Mouse (Mus musculus) urinary bladder, adult 2 months (tissue): ENCODE data around the gene Pkmyt1. TPM values are rescaled to one million over a fixed set of nuclear protein-coding genes. Genes with fewer than 3 reads are reported as not detected.

Source experiments
- polyA plus RNA-seq: library from polyadenylated mRNA; depleted of rRNA; stranded (reverse); fragments of >200 nt; gene quantifications from 2 replicates; pipeline ENCODE4 v1.2.3, GENCODE M21; 2012; rRNA removed

Pkmyt1 gene
- polyA plus RNA-seq, 1 experiment, result 15.3 TPM

Other genes starting within 250 kb of the Pkmyt1 start
- not detected in 2 replicates for gene Vmn2r117, start 246.6 kb upstream of the Pkmyt1 start, polyA plus RNA-seq
- 7.6 and 7.8 TPM in 2 replicates for gene Zfp213, start 162.1 kb upstream of the Pkmyt1 start, polyA plus RNA-seq
- 9.2 and 11.9 TPM in 2 replicates for gene Zfp13, start 126.8 kb upstream of the Pkmyt1 start, polyA plus RNA-seq
- gene Zscan10, start 125.5 kb upstream of the Pkmyt1 start, polyA plus RNA-seq, result 0.04 TPM in 2 replicates
- 0.22 and 0.29 TPM in 2 replicates for gene Mmp25, start 81.1 kb upstream of the Pkmyt1 start, polyA plus RNA-seq
- gene Bicdl2, start 65.8 kb upstream of the Pkmyt1 start, polyA plus RNA-seq, result 9.2 and 11.7 TPM in 2 replicates
- 136 and 183 TPM in 2 replicates for gene Hcfc1r1, start 52.7 kb upstream of the Pkmyt1 start, polyA plus RNA-seq
- gene Thoc6, start 52.5 kb upstream of the Pkmyt1 start, polyA plus RNA-seq, result 13.2 and 16.9 TPM in 2 replicates
- 17.4 and 26.7 TPM in 2 replicates for gene Tnfrsf12a, start 48.9 kb upstream of the Pkmyt1 start, polyA plus RNA-seq
- 0.04 TPM in 1 of 2 replicates, not detected in the other for gene Cldn6, start 47.1 kb upstream of the Pkmyt1 start, polyA plus RNA-seq
- gene Cldn9, start 42.3 kb upstream of the Pkmyt1 start, polyA plus RNA-seq, result not detected in 2 replicates
- gene 1520401A03Rik, start 3.6 kb upstream of the Pkmyt1 start, polyA plus RNA-seq, result 0.10 and 0.23 TPM in 2 replicates
- 12.8 and 13.0 TPM in 2 replicates for gene Paqr4, start 14.5 kb downstream of the Pkmyt1 start, polyA plus RNA-seq
- gene Kremen2, start 19.5 kb downstream of the Pkmyt1 start, polyA plus RNA-seq, result 0.04 and 0.11 TPM in 2 replicates
- 35.0 and 39.3 TPM in 2 replicates for gene Flywch1, start 45.3 kb downstream of the Pkmyt1 start, polyA plus RNA-seq
- 9.0 and 13.2 TPM in 2 replicates for gene Flywch2, start 59.7 kb downstream of the Pkmyt1 start, polyA plus RNA-seq
- 540 TPM in 2 replicates for gene Srrm2, start 64.2 kb downstream of the Pkmyt1 start, polyA plus RNA-seq
- gene Elob, start 102.8 kb downstream of the Pkmyt1 start, polyA plus RNA-seq, result 466 and 498 TPM in 2 replicates
- not detected in 2 replicates for gene Prss33, start 109.7 kb downstream of the Pkmyt1 start, polyA plus RNA-seq
- gene Prss32, start 117.5 kb downstream of the Pkmyt1 start, polyA plus RNA-seq, result 0.67 and 1.1 TPM in 2 replicates
- gene Prss41, start 117.8 kb downstream of the Pkmyt1 start, polyA plus RNA-seq, result 0.04 and 0.28 TPM in 2 replicates
- gene Prss21, start 141.7 kb downstream of the Pkmyt1 start, polyA plus RNA-seq, result not detected in 2 replicates
- not detected in 2 replicates for gene Dcpp1, start 154.5 kb downstream of the Pkmyt1 start, polyA plus RNA-seq
- not detected in 2 replicates for gene Dcpp2, start 154.5 kb downstream of the Pkmyt1 start, polyA plus RNA-seq
- not detected in 2 replicates for gene Dcpp3, start 191.1 kb downstream of the Pkmyt1 start, polyA plus RNA-seq
- 0.09 TPM in 1 of 2 replicates, not detected in the other for gene Sbp, start 215.3 kb downstream of the Pkmyt1 start, polyA plus RNA-seq
- gene Sbpl, start 228.9 kb downstream of the Pkmyt1 start, polyA plus RNA-seq, result not detected in 2 replicates